Mouse (Mus musculus): ENCODE measurements around the gene Fam126a.

Gene Fam126a

GRCm38 (mm10) chr5:24030579-24030969, at the start of gene Fam126a:
TSS of gene Fam126a (minus strand) at chr5:24030690.
- peak; percentile 96 for DNase-seq

- no peak for DNase-seq
Measured at GRCm38 (mm10) chr5:24078420-24079179, 48.1 kb upstream of the Fam126a start.

GRCm38 (mm10) chr5:24077739-24078306, 47.3 kb upstream of the Fam126a start:
- DNase-seq, result no peak

- peak; percentile 81 for DNase-seq
Measured at GRCm38 (mm10) chr5:24076986-24077718, 46.7 kb upstream of the Fam126a start.

- no peak for DNase-seq
Measured at GRCm38 (mm10) chr5:24072031-24072430, 41.5 kb upstream of the Fam126a start.

GRCm38 (mm10) chr5:24068955-24069354, 38.5 kb upstream of the Fam126a start:
- DNase-seq, result no peak

GRCm38 (mm10) chr5:24063545-24063944, 33.1 kb upstream of the Fam126a start:
- DNase-seq, result no peak

GRCm38 (mm10) chr5:24063034-24063433, 32.5 kb upstream of the Fam126a start:
- DNase-seq, result no peak

- no peak for DNase-seq
Measured at GRCm38 (mm10) chr5:24060949-24061348, 30.5 kb upstream of the Fam126a start.

GRCm38 (mm10) chr5:24057592-24057991, 27.1 kb upstream of the Fam126a start:
- no peak for DNase-seq

GRCm38 (mm10) chr5:24056865-24057264, 26.4 kb upstream of the Fam126a start:
- DNase-seq, result no peak

GRCm38 (mm10) chr5:24054382-24054781, 23.9 kb upstream of the Fam126a start:
- DNase-seq, result no peak

- peak; percentile 22 for DNase-seq
Measured at GRCm38 (mm10) chr5:24053245-24054190, 23.0 kb upstream of the Fam126a start.

GRCm38 (mm10) chr5:24051755-24052675, 21.5 kb upstream of the Fam126a start:
- DNase-seq, result no peak

GRCm38 (mm10) chr5:24047821-24048220, 17.3 kb upstream of the Fam126a start:
- DNase-seq, result no peak

GRCm38 (mm10) chr5:24047001-24047400, 16.5 kb upstream of the Fam126a start:
- no peak for DNase-seq

GRCm38 (mm10) chr5:24045998-24046631, 15.6 kb upstream of the Fam126a start:
- no peak for DNase-seq

- DNase-seq, result no peak
Measured at GRCm38 (mm10) chr5:24044387-24044786, 13.9 kb upstream of the Fam126a start.

- DNase-seq, result no peak
Measured at GRCm38 (mm10) chr5:24043367-24043766, 12.9 kb upstream of the Fam126a start.

GRCm38 (mm10) chr5:24041341-24041852, 10.9 kb upstream of the Fam126a start:
- no peak for DNase-seq

- no peak for DNase-seq
Measured at GRCm38 (mm10) chr5:24040601-24041000, 10.1 kb upstream of the Fam126a start.

All from kidney, adult 9 months (tissue).